Mouse (Mus musculus) lung, postnatal 0 days (tissue): ENCODE results near the gene Rab3gap2.
A peak's percentile ranks its signal among the peaks of the same experiment; 100 is the strongest.

Experiments
- CTCF ChIP-seq: IDR thresholded peaks from 2 replicates; pipeline ENCODE4 v1.5.1; 2016; ENCODE audit warnings: antibody characterized with exemption, mild to moderate bottlenecking
- EP300 ChIP-seq: IDR thresholded peaks from 2 replicates; pipeline ENCODE4 v1.6.1; 2016; ENCODE audit warnings: antibody characterized with exemption, mild to moderate bottlenecking, control low read depth

DNA sequence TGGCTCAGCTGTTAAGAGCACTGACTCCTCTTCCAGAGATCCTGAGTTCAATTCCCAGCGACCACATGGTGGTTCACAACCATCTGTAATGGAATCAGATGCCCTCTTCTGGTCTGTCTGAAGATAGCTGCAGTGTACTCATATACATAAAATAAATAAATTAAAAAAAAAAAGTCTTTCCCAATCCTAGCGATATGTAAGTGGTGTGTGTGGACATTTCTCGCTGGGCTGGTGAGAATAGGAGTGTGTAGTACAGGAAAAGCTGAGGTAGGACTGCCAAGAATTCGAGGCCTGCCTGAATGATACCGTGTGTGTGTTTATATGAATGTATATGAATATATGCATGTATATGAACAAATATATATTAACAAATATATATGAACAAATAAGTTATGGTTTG, 127.4 kb downstream of the Rab3gap2 start:
- TF ChIP-seq CTCF (peak; percentile 28), EP300 (no peak)
